Mouse (Mus musculus) brain, embryonic 14.5 days (tissue): ENCODE measurements around the gene Fam219a.

Experiments
- CTCF ChIP-seq: fragments of 200-500 bp; IDR thresholded peaks from 2 replicates; pipeline ENCODE4 v1.5.1; 2012; ENCODE audit warnings: inconsistent platforms, mild to moderate bottlenecking, moderate library complexity, borderline replicate concordance; ENCODE audit not compliant: insufficient read depth, insufficient read length; ENCODE audit errors: extremely low read depth
- POLR2A ChIP-seq: fragments of 200-500 bp; IDR thresholded peaks from 2 replicates; pipeline ENCODE4 v1.6.1; 2012; ENCODE audit warnings: mild to moderate bottlenecking, inconsistent platforms, borderline replicate concordance; ENCODE audit not compliant: poor library complexity, insufficient read depth, insufficient read length, severe bottlenecking; ENCODE audit errors: extremely low read depth

GRCm38 (mm10) chr4:41571490-41571889 is 2.2 kb upstream of the Fam219a start:
- peak; percentile 50; the same call in 1 of the 2 replicates for TF ChIP-seq CTCF
- no peak for TF ChIP-seq POLR2A
